Mouse (Mus musculus) embryonic facial prominence, embryonic 10.5 days (tissue): ENCODE data around the gene Igfals. TPM values are rescaled to one million over a fixed set of nuclear protein-coding genes. Genes with fewer than 3 reads are reported as not detected.

ENCODE experiments used
- DNase-seq: peaks from one replicate; pipeline ENCODE4 v3.0.0-alpha.2; 2017; ENCODE audit warnings: low spot score
- H3K27ac ChIP-seq: fragments of 300-500 bp; sonication (generic); replicated peaks from 2 replicates; pipeline ENCODE4 v1.5.1; 2016; ENCODE audit warnings: mild to moderate bottlenecking
- H3K27me3 ChIP-seq: fragments of 300-500 bp; sonication (generic); replicated peaks from 2 replicates; pipeline ENCODE4 v1.6.1; 2016; ENCODE audit warnings: low read depth, mild to moderate bottlenecking; ENCODE audit not compliant: poor library complexity, severe bottlenecking
- H3K36me3 ChIP-seq: fragments of 300-500 bp; sonication (generic); replicated peaks from 2 replicates; pipeline ENCODE4 v1.6.1; 2016; ENCODE audit warnings: mild to moderate bottlenecking, moderate library complexity
- H3K4me1 ChIP-seq: fragments of 300-500 bp; sonication (generic); 2 replicates; pipeline ENCODE4 v1.6.1; 2016
- H3K4me3 ChIP-seq: fragments of 300-500 bp; sonication (generic); 2 replicates; pipeline ENCODE4 v1.5.1; 2016; ENCODE audit warnings: mild to moderate bottlenecking, moderate library complexity
- H3K9me3 ChIP-seq: fragments of 300-500 bp; sonication (generic); 2 replicates; pipeline ENCODE4 v1.6.1; 2016; ENCODE audit warnings: mild to moderate bottlenecking
- WGBS: fragments of 180-500 bp; shearing (Covaris S2); methylation state at CpG from one replicate; pipeline ENCODE4 v1.1.7; 2016; 5-methylcytosine and 5-hydroxymethylcytosine counted together
- polyA plus RNA-seq: library from polyadenylated mRNA; unstranded; fragments of >200 nt; fragmentation: Nextera tagmentation; extraction: Ambion mirVana; gene quantifications from 2 replicates; pipeline ENCODE4 v1.2.1, GENCODE M21; 2016

The Igfals gene
- polyA plus RNA-seq: 0.49 and 1.2 TPM in 2 replicates

DNA sequence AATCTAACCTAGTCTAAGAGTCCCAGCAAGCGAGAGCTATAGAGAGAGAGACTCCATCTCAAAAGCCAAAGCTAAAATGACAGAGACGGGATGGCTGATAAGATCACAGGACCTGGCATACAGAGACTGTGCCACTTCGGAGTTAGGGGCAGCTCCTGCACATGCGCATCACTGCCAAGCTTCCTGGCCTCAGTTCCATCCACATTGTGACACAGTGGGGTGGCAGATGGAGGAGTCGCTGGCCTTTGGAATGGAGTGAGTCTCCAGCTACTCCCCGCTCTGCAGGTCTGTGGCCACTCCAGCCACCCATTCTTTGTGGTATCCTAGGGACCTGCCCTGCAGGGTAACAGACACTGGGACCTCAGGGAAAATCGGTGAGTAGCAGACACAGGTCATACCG is at the start of gene Igfals:
Gene Igfals, plus strand, starts transcription at position 222 of the 400 bp plus-strand sequence.
- H3K4me3 ChIP-seq: no peak within 1 kb of the TSS
- WGBS: 91% methylated on average over 8 of the region's 8 CpGs
- no peak for DNase-seq

DNA sequence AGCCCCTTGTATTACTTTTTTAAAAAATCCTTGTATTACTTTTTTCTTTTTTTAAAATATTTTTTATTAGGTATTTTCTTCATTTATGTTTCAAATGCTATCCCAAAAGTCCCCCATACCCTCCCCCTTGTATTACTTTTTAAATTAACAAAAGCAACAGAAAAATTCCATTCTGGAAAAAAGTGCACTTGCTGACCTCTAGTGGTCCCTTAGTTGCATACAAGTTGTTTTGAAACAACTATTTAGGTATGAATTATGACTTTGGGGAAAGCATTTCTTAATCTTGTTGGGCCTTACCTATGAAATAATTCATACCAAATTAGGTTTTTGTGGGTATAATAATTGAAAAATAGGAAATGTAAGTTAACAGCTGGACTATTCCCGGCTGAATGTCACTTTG is 48.3 kb upstream of the Igfals start:
- no peaks in the 10 kb centered on the region for H3K27me3 ChIP-seq
- no peak overlapping the region for H3K27ac ChIP-seq
- DNase-seq: no peak
- WGBS: 33% methylated on average over 1 of the region's 1 CpGs
- no peaks in the 10 kb centered on the region for H3K36me3 ChIP-seq
- no peaks in the 10 kb centered on the region for H3K4me1 ChIP-seq
- H3K9me3 ChIP-seq: no peaks in the 10 kb centered on the region
- H3K4me3 ChIP-seq: no peak overlapping the region

More for the DNA sequence above, at the start of gene Igfals:
- Histone ChIP-seq H3K4me1 (no peaks in the 10 kb centered on the region), H3K27ac (no peak within 1 kb of the TSS), H3K27me3 (no peaks in the 10 kb centered on the region), H3K36me3 (peaks cover 24% of the 10 kb centered on the region), H3K9me3 (no peaks in the 10 kb centered on the region)

DNA sequence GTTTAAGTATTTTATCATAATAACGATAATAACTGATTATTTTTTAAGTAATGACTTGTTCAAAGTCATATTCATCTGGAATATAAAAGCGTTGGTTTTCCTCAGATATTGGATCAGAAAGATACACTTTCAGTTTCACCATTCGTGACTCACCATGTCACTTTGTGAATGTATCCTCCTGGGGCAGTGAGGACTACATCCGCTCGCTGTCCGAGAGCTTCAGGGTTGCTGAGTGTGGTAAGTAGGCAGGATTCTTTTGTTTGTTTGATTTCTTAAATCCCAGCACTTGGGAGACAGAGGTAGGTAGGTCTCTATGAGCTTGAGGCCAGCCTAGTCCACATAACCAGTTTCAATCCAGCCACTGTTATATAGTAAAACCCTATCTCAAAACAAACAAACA is 47.6 kb upstream of the Igfals start:
- H3K36me3 ChIP-seq: no peaks in the 10 kb centered on the region
- H3K27me3 ChIP-seq: no peaks in the 10 kb centered on the region
- 56% methylated on average over 6 of the region's 6 CpGs for WGBS
- no peak overlapping the region for H3K4me3 ChIP-seq
- H3K9me3 ChIP-seq: no peaks in the 10 kb centered on the region
- no peak overlapping the region for H3K27ac ChIP-seq
- no peak for DNase-seq
- H3K4me1 ChIP-seq: no peaks in the 10 kb centered on the region

DNA sequence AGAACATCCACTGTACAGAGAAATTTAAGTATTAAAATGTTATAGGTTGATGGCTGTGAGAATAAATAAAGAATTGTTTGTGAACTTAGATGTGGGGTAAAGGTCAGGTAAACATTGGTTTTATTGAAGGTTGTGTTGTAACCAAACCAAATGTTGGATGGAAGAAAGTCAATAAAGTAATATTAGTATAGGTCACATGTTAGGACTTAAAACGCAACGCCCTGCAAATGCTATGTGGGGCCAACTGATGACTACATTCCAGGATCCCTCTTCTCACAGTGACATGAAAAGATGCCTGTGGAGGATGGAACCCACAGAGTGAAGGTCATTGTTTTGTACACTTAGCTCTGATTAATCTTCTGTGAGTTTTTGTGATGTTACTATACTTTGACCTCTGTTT is 46.3 kb upstream of the Igfals start:
- DNase-seq: no peak
- Histone ChIP-seq H3K27ac (no peak overlapping the region), H3K4me3 (no peak overlapping the region), H3K36me3 (no peaks in the 10 kb centered on the region), H3K4me1 (no peaks in the 10 kb centered on the region), H3K9me3 (no peaks in the 10 kb centered on the region), H3K27me3 (peaks cover 3% of the 10 kb centered on the region; the same call in 1 of the 2 replicates)
- 73% methylated on average over 2 of the region's 2 CpGs for WGBS

DNA sequence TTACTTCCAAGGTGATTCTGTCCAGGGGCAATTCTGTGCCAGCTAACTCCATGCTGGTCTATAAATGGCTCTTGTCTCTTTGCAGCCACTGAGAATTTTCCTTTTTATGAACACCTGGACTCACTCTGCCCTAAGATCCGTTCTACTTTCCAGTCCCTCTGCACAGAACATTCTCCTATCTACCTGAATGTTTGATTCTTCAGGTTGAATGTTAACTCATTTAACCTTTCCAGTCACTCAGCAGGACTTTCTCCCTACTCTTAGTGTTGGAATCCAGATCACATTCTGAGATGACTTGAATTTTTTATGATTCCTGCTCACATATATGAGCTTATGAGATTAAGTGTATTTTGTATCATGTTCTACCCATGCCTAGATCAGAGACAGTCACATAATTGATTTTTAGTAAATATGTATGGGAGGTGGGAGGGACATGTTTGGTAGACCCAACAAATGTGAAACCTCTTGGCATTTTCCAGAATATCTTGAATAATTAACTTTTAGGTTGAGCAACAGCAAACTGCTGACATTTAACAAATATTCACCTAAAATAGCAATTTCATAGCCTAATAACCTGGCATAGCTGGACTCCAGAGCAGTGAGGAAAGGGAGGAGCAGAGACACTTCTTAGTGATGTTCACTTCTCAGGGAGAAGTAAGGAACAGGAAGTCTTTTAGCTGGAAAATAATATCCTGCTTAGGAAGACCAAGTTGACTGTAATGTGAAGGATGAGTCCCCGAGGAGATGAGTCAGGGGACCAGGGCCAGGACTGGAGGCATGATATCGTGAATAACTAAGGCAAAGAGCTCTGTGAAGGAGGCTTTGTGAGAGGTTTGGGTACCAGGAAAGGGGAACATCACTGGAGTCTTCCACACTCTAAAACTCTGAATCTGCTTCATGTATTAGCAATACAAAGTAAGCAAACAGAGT is 44.2 kb upstream of the Igfals start:
- H3K36me3 ChIP-seq: no peaks in the 10 kb centered on the region
- DNase-seq: no peak
- no peak overlapping the region for H3K27ac ChIP-seq
- H3K4me3 ChIP-seq: no peak overlapping the region
- H3K9me3 ChIP-seq: no peaks in the 10 kb centered on the region
- WGBS: 56% methylated on average over 3 of the region's 3 CpGs
- no peaks in the 10 kb centered on the region for H3K4me1 ChIP-seq
- H3K27me3 ChIP-seq: peaks cover 13% of the 10 kb centered on the region; the same call in 1 of the 2 replicates

DNA sequence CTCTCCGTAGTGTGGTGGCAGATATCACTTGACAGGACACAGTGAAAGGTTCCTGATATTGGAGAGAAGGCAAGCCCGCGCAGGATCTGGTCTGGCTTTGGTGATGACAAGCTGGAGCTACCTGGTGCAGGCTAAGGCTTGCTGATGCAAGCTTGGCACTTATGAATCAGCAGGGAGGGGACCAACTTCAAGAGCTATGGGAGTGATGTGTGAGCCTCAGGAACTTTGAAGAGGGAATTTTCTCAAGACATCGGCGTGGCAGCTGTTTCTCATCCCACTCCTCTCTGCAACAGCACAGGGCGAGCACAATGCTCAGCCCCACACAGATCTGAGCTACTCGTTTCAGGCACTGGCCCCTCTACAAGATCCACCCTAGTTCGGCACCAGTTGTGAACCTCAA is 26.0 kb upstream of the Igfals start, which contains the start of gene Hagh:
Gene Hagh, plus strand, starts transcription at position 302 of the 400 bp plus-strand sequence.
- H3K9me3 ChIP-seq: no peaks in the 10 kb centered on the region
- 73% methylated on average over 8 of the region's 8 CpGs for WGBS
- no peak within 1 kb of the TSS for H3K4me3 ChIP-seq
- no peaks in the 10 kb centered on the region for H3K36me3 ChIP-seq
- no peak within 1 kb of the TSS for H3K27ac ChIP-seq
- peaks cover 24% of the 10 kb centered on the region for H3K27me3 ChIP-seq
- no peak for DNase-seq
- H3K4me1 ChIP-seq: no peaks in the 10 kb centered on the region

DNA sequence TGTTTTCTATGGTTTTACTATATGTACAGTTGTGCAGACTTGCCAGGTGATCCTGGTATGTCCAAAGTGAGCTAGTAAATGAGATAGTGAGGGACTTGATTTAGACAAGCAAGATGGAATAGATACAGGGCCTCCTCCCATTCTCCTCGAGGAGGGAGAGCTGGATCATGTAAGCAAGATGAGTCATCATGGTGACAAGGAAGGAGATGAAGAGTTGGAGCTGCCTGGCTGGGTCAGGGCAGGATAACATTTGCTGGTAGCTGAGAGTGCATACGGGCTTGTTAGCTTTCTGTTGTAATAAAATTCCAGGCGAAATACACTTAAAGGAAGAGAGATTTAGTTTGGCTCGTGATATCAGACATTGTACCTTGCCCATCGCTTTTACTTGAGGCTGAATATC is 25.5 kb upstream of the Igfals start:
- Histone ChIP-seq H3K4me1 (no peaks in the 10 kb centered on the region), H3K4me3 (no peak overlapping the region), H3K36me3 (no peaks in the 10 kb centered on the region), H3K9me3 (no peaks in the 10 kb centered on the region), H3K27ac (no peak overlapping the region), H3K27me3 (peaks cover 25% of the 10 kb centered on the region)
- WGBS: 65% methylated on average over 5 of the region's 5 CpGs
- DNase-seq: no peak

DNA sequence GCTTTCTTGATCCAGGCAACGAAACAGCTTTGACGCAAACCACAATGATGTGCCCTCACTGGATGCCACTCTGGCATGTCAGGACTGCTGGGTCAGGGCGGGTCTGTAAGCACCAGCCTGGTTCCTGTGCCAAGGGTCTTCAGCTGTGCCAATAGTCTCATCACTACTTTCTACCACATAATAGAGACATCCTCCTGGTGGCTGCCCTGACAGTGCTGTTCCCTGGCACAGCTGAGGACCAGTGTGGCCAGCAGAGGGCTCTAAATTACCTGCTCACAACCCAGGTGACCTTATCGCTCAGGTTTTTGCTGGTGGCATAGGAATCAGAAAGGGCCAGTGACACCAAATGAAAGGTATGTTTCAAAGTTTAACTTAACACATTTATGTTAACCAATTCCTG is 24.7 kb upstream of the Igfals start:
- no peak overlapping the region for H3K4me3 ChIP-seq
- 49% methylated on average over 4 of the region's 4 CpGs for WGBS
- H3K9me3 ChIP-seq: no peaks in the 10 kb centered on the region
- H3K27me3 ChIP-seq: peaks cover 25% of the 10 kb centered on the region
- DNase-seq: no peak
- H3K4me1 ChIP-seq: no peaks in the 10 kb centered on the region
- no peak overlapping the region for H3K27ac ChIP-seq
- no peaks in the 10 kb centered on the region for H3K36me3 ChIP-seq

DNA sequence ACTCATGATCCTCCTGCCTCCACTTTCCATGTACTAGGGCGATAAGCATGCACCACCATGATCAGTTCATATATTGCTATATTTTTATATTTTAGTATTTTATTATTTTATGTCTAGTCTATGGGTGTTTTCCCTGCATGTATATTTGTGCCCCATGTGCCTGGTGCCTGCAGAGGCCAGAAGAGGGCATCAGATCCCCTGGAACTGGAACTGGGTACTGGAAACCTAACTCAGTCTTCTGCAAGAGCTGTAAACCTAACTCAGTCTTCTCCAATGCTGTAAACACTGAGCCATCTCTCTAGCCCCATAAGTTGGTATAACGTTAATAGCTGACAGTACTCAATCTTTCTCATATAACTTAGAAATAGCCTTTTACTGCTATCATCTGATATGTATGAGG is 23.2 kb upstream of the Igfals start:
- DNase-seq: no peak
- Histone ChIP-seq H3K36me3 (no peaks in the 10 kb centered on the region), H3K27me3 (peaks cover 25% of the 10 kb centered on the region), H3K4me1 (no peaks in the 10 kb centered on the region), H3K27ac (no peak overlapping the region), H3K4me3 (no peak overlapping the region), H3K9me3 (no peaks in the 10 kb centered on the region)
- 48% methylated on average over 2 of the region's 2 CpGs for WGBS

DNA sequence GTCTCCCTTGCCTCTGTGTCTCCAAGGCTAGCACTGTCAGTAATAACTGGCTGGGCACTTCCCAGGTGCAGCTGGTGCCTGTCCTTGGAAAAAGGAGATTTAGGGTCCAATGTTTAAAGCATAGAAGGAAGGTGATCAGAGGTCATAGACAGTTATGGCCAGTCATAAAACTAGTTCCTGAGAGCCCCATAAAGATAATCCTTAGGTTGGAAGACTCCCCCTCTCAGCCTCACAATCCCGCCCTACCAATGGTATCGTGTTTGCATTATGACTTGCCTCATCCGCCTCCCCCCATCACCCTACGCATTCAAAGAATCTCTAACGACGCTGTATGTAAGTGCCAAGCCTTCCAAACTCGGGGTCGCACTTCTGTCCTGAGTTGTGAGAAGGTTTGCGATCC is 21.3 kb upstream of the Igfals start:
- no peak for DNase-seq
- Histone ChIP-seq H3K4me3 (no peak overlapping the region), H3K9me3 (no peaks in the 10 kb centered on the region), H3K27ac (no peak overlapping the region), H3K27me3 (peaks cover 25% of the 10 kb centered on the region), H3K36me3 (no peaks in the 10 kb centered on the region), H3K4me1 (peaks cover 12% of the 10 kb centered on the region)
- whole genome bisulfite sequencing: 51% methylated on average over 9 of the region's 9 CpGs

DNA sequence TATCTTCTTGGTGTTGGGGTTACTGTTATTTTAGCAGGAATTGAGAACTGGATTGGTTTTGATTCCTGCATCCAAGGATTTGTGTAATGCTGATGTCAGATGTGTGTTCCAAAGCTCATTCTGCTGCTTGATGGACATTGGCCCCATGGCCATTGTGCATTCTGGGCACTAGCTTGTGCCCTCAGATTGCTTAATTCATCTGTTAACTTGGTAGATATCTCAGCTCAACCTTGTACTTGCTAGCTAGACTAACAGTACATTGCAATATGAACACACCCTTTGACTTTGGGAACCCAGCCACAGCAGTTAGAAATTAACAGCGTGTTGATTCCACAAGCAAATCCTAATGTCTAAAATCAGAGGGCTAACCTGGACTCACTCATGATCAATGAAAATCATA is 18.4 kb upstream of the Igfals start:
- H3K36me3 ChIP-seq: no peaks in the 10 kb centered on the region
- no peaks in the 10 kb centered on the region for H3K9me3 ChIP-seq
- H3K27ac ChIP-seq: no peak overlapping the region
- H3K4me1 ChIP-seq: peaks cover 23% of the 10 kb centered on the region
- DNase-seq: no peak
- H3K27me3 ChIP-seq: peaks cover 24% of the 10 kb centered on the region
- 97% methylated on average over 1 of the region's 1 CpGs for WGBS
- H3K4me3 ChIP-seq: no peak overlapping the region

DNA sequence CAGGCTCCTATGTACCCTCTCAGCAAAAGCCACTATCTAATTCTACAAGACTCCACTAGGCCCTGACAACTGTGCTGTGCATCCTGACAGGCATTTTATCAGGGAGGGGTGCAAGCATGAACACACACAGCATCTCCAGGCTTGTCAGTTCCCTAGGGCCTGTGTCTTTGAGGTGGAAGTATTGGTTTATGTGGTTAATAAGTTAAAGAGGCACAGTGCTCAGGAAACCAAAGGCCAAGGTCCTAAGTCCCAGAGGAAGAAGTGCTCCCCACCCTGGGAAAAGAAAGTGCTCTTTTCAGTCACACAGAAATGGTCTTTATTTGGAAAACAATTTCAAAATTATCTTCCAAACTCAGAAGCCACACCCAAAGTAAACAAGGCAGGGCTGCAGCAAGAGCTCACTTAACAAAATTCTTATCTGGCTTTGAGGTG is 17.2 kb upstream of the Igfals start:
- no peaks in the 10 kb centered on the region for H3K9me3 ChIP-seq
- no peak for DNase-seq
- no peak overlapping the region for H3K27ac ChIP-seq
- H3K4me3 ChIP-seq: peak overlapping the region; percentile 87
- peaks cover 24% of the 10 kb centered on the region for H3K27me3 ChIP-seq
- peaks cover 23% of the 10 kb centered on the region for H3K4me1 ChIP-seq
- H3K36me3 ChIP-seq: peaks cover 4% of the 10 kb centered on the region

DNA sequence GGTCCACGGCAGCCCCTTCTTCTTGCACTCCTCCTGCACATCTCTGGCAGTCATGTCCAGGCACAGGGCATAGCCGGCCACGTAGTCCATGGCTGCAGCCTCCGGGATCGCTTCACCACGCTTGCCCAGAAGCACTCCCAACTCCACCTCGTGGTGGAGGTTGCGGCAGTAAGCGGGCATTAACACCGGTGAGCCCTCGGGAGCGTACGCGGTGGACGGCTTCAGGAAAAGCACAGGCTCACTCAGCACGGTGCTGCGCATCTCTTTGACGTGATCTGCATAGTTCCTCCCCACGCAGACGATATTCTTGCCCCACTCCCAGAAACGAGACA is 16.1 kb upstream of the Igfals start:
- H3K4me3 ChIP-seq: peak overlapping the region; percentile 87
- H3K27me3 ChIP-seq: peaks cover 16% of the 10 kb centered on the region
- under 1% methylated on average over 21 of the region's 21 CpGs for WGBS
- no peaks in the 10 kb centered on the region for H3K9me3 ChIP-seq
- no peak for DNase-seq
- H3K4me1 ChIP-seq: peaks cover 23% of the 10 kb centered on the region
- H3K36me3 ChIP-seq: peaks cover 8% of the 10 kb centered on the region
- H3K27ac ChIP-seq: peak overlapping the region; percentile 91
